Mouse (Mus musculus): Measurements from ENCODE around the gene Pde1c. TPM values are rescaled to one million over a fixed set of nuclear protein-coding genes. Genes with fewer than 3 reads are reported as not detected.

Gene Pde1c
- polyA plus RNA-seq, 1 experiment from 2014 or later: 2.9 TPM

- no peaks in the 10 kb centered on the region for H3K4me1 ChIP-seq
- 83% methylated on average over 5 of the region's 5 CpGs for WGBS
- no peaks in the 10 kb centered on the region for H3K36me3 ChIP-seq (replicated peaks)
- H3K9me3 ChIP-seq: no peaks in the 10 kb centered on the region
- H3K27me3 ChIP-seq (ENCODE audit: poor library complexity, severe bottlenecking): no peaks in the 10 kb centered on the region
- no peak overlapping the region for H3K4me3 ChIP-seq
- no peak for DNase-seq (ENCODE audit: extremely low spot score, low spot score)
- H3K27ac ChIP-seq: no peak overlapping the region
Observed at GRCm38 (mm10) chr6:56540247-56540646, 28.7 kb downstream of the Pde1c start.

DNA sequence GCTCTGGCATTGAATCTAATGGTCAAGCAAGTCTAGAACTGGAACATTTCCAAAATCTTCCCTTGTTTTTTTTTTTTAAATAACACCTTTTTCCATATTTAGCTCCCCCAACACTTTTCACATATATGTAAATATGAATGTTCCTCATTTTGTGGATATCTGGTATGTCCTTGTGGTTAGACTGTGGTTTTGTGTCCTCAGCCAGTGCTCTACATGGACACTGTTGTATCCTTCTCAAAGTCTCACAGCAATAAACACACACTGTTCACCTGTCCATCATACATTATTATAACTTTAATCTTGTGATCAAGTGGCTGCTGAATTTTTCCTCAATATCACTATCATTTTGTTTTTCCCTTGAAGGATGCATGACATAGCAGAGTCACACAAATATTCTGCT lies 34.2 kb downstream of the Pde1c start:
- Histone ChIP-seq H3K4me1 (no peaks in the 10 kb centered on the region), H3K4me3 (no peak overlapping the region), H3K27ac (no peak overlapping the region), H3K27me3 (ENCODE audit: poor library complexity, severe bottlenecking) (no peaks in the 10 kb centered on the region), H3K9me3 (no peaks in the 10 kb centered on the region), H3K36me3 (replicated peaks) (no peaks in the 10 kb centered on the region)
- no peak for DNase-seq (ENCODE audit: extremely low spot score, low spot score)

- Histone ChIP-seq H3K4me3 (no peak overlapping the region), H3K9me3 (no peaks in the 10 kb centered on the region), H3K36me3 (replicated peaks) (no peaks in the 10 kb centered on the region), H3K4me1 (no peaks in the 10 kb centered on the region), H3K27ac (no peak overlapping the region), H3K27me3 (ENCODE audit: poor library complexity, severe bottlenecking) (no peaks in the 10 kb centered on the region)
- no peak for DNase-seq (ENCODE audit: extremely low spot score, low spot score)
- 87% methylated on average over 2 of the region's 2 CpGs for WGBS
Observed at GRCm38 (mm10) chr6:56532257-56532656, 36.6 kb downstream of the Pde1c start.

DNA sequence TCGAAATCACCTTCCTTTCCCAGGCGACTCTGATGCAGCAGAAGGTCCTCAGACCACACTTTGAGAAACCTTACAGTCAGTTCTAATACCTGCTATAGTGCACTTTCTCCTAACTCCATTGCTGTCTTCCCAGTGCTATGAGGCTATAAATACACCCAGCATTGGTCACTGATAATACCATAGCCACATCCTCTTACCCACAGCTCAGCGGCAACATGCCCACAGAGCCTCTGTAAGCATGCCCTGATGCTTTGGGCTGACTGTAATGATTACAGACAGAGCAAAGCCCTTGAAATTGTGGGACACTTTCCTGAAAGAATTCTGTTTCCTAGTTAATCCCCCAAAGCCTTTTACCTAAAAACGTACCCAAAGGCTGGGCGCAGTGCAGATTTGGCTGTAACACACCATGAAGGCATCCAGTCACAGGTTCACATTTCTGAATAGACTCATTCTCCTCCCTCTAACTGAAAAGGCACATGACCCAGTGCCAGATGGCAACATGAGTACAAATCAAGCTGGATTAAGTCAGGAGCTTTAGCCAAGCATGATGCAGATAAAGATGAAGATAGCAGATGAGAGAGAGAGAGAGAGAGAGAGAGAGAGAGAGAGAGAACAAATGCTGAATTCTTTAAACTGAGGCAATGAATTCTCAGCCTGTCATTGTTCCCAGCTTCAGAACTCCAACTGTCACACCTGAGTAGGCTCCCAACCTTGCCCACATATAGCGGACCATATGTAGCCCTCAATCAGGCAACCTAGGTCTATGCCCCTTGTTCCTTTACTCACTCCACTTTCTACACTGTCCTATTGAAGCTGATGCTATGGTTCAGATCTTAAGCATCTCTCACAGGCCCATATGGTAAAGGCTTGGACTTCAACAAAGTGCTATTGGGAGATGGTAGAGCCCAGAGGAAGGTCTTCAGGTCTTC lies 44.7 kb downstream of the Pde1c start:
- H3K27me3 ChIP-seq (ENCODE audit: poor library complexity, severe bottlenecking): no peaks in the 10 kb centered on the region
- 87% methylated on average over 6 of the region's 6 CpGs for WGBS
- H3K9me3 ChIP-seq: no peaks in the 10 kb centered on the region
- no peak overlapping the region for H3K4me3 ChIP-seq
- peaks cover 10% of the 10 kb centered on the region for H3K4me1 ChIP-seq
- no peak overlapping the region for H3K27ac ChIP-seq
- H3K36me3 ChIP-seq (replicated peaks): no peaks in the 10 kb centered on the region
- no peak for DNase-seq (ENCODE audit: extremely low spot score, low spot score)

GRCm38 (mm10) chr6:56489161-56489560 lies 79.7 kb downstream of the Pde1c start:
- no peak for DNase-seq (ENCODE audit: extremely low spot score, low spot score)
- WGBS: 75% methylated on average over 5 of the region's 5 CpGs
- H3K27ac ChIP-seq: no peak overlapping the region
- no peaks in the 10 kb centered on the region for H3K9me3 ChIP-seq
- no peaks in the 10 kb centered on the region for H3K4me1 ChIP-seq
- no peak overlapping the region for H3K4me3 ChIP-seq
- no peaks in the 10 kb centered on the region for H3K27me3 ChIP-seq (ENCODE audit: poor library complexity, severe bottlenecking)
- H3K36me3 ChIP-seq (replicated peaks): no peaks in the 10 kb centered on the region

GRCm38 (mm10) chr6:56485078-56485477 lies 83.8 kb downstream of the Pde1c start:
- WGBS: 84% methylated on average over 3 of the region's 3 CpGs
- Histone ChIP-seq H3K36me3 (replicated peaks) (no peaks in the 10 kb centered on the region), H3K4me3 (no peak overlapping the region), H3K9me3 (no peaks in the 10 kb centered on the region), H3K27ac (no peak overlapping the region), H3K27me3 (ENCODE audit: poor library complexity, severe bottlenecking) (no peaks in the 10 kb centered on the region), H3K4me1 (no peaks in the 10 kb centered on the region)
- no peak for DNase-seq (ENCODE audit: extremely low spot score, low spot score)

DNA sequence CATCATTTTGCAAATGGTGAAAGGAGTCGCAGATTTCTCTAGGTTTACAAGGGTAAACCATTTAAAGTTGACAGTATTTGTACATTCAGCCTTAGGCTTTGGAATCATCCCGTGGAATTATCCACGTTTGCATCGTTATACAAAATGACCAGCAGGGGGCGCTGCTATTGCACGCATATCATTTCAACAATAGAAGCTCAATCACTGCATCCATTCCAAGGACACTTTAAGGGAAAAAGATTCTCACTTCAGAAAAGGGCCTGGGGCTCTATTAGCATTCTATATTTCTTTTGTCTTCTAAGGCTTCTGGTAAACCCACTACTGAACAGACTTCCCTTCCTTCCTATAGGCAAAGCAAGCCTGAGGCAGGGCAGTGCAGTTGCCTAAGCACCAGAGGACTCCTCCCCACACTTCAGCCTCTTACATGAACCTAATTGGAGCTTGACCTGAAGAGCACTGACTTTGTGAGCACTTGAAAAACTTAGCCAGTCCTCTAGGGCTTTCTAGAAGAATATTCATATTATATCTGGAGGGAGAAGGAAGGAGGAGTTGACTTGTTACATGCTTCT lies 87.9 kb downstream of the Pde1c start:
- peak; percentile 63 for DNase-seq (ENCODE audit: extremely low spot score, low spot score)
- Histone ChIP-seq H3K9me3 (no peaks in the 10 kb centered on the region), H3K27ac (no peak overlapping the region), H3K36me3 (replicated peaks) (no peaks in the 10 kb centered on the region), H3K27me3 (ENCODE audit: poor library complexity, severe bottlenecking) (no peaks in the 10 kb centered on the region), H3K4me1 (no peaks in the 10 kb centered on the region), H3K4me3 (no peak overlapping the region)
- WGBS: 3% methylated on average over 6 of the region's 6 CpGs

GRCm38 (mm10) chr6:56476581-56476980 lies 92.3 kb downstream of the Pde1c start:
- peak; percentile 30 for DNase-seq (ENCODE audit: extremely low spot score, low spot score)
- 31% methylated on average over 6 of the region's 6 CpGs for WGBS
- H3K36me3 ChIP-seq (replicated peaks): no peaks in the 10 kb centered on the region

GRCm38 (mm10) chr6:56458098-56458497 lies 110.8 kb downstream of the Pde1c start:
- Histone ChIP-seq H3K36me3 (replicated peaks) (no peaks in the 10 kb centered on the region), H3K4me1 (no peaks in the 10 kb centered on the region), H3K9me3 (no peaks in the 10 kb centered on the region), H3K27me3 (ENCODE audit: poor library complexity, severe bottlenecking) (no peaks in the 10 kb centered on the region), H3K27ac (no peak overlapping the region), H3K4me3 (no peak overlapping the region)
- DNase-seq (ENCODE audit: extremely low spot score, low spot score): no peak
- WGBS: 50% methylated on average over 3 of the region's 3 CpGs

More at GRCm38 (mm10) chr6:56476581-56476980, 92.3 kb downstream of the Pde1c start:
- Histone ChIP-seq H3K4me3 (no peak overlapping the region), H3K9me3 (no peaks in the 10 kb centered on the region), H3K4me1 (no peaks in the 10 kb centered on the region), H3K27ac (no peak overlapping the region), H3K27me3 (ENCODE audit: poor library complexity, severe bottlenecking) (no peaks in the 10 kb centered on the region)

GRCm38 (mm10) chr6:56447917-56448316 lies 121.0 kb downstream of the Pde1c start:
- no peaks in the 10 kb centered on the region for H3K36me3 ChIP-seq (replicated peaks)
- no peak overlapping the region for H3K4me3 ChIP-seq
- H3K27ac ChIP-seq: no peak overlapping the region
- H3K9me3 ChIP-seq: no peaks in the 10 kb centered on the region
- H3K4me1 ChIP-seq: no peaks in the 10 kb centered on the region
- no peak for DNase-seq (ENCODE audit: extremely low spot score, low spot score)
- no peaks in the 10 kb centered on the region for H3K27me3 ChIP-seq (ENCODE audit: poor library complexity, severe bottlenecking)
- 29% methylated on average over 2 of the region's 2 CpGs for WGBS

DNA sequence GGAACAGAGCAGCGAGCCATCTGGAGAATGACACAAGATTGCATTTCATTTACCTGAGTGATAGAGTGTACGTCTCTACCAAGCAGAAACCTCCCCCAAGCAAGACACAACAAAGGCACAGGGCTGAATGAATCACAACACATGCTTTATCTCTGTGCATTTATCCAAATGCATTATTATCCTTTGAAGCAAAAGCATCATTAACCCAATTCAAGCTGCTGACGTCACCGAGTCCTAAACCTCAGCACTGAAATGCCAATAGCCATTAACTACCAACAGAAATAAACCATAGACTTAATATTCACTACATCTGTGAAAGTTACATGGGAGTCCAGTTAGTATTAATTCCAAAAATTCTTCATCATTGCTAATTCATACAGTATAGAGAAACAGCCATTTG lies 127.4 kb downstream of the Pde1c start:
- no peak for DNase-seq (ENCODE audit: extremely low spot score, low spot score)
- H3K4me3 ChIP-seq: no peak overlapping the region
- WGBS: 79% methylated on average over 4 of the region's 4 CpGs

DNA sequence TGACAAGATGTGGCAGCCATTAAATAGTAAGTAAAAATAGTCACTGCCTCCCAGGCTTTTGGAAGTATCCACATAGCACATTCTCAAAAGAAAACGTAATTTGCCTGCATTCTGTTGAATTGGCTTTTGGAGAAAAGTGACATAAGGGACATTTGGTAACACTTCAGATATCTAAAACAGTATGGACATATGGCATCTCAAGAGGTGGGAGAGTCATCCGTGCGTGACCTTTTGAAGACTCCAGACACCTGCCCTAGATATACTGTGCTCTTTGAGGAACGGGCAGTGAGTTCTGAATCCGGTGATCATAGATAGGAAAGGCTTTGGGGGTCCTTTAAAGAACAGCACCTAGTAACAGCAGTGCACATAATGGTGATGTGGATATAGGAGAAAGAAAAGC lies 143.1 kb downstream of the Pde1c start:
- H3K27ac ChIP-seq: no peak overlapping the region
- DNase-seq (ENCODE audit: extremely low spot score, low spot score): no peak
- H3K4me3 ChIP-seq: no peak overlapping the region
- H3K27me3 ChIP-seq (ENCODE audit: poor library complexity, severe bottlenecking): no peaks in the 10 kb centered on the region
- H3K4me1 ChIP-seq: no peaks in the 10 kb centered on the region
- WGBS: 91% methylated on average over 5 of the region's 5 CpGs
- no peaks in the 10 kb centered on the region for H3K9me3 ChIP-seq
- H3K36me3 ChIP-seq (replicated peaks): no peaks in the 10 kb centered on the region

More for the DNA sequence above, 127.4 kb downstream of the Pde1c start:
- Histone ChIP-seq H3K4me1 (no peaks in the 10 kb centered on the region), H3K27ac (no peak overlapping the region), H3K27me3 (ENCODE audit: poor library complexity, severe bottlenecking) (no peaks in the 10 kb centered on the region), H3K9me3 (no peaks in the 10 kb centered on the region), H3K36me3 (replicated peaks) (no peaks in the 10 kb centered on the region)

DNA sequence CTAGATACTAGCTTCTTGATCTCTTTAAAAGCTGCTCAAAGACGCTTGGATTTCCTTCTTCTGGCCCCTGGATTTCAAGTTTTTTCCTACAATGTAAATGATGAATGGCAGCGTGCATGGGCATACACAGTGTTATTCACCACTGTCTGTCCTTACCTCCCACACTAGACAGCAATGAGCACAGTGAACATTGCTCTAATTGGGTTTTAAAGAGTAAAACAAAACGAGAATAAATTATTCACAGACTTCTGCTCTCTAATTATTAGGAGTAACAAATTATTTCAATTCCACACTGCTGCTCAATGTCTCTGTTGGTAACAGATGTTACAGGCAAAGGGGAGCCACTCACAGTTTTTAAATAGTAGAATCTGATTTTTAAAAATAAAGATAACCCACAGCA lies 146.0 kb downstream of the Pde1c start:
- Histone ChIP-seq H3K36me3 (replicated peaks) (no peaks in the 10 kb centered on the region), H3K4me3 (no peak overlapping the region), H3K27ac (no peak overlapping the region), H3K27me3 (ENCODE audit: poor library complexity, severe bottlenecking) (no peaks in the 10 kb centered on the region), H3K4me1 (no peaks in the 10 kb centered on the region), H3K9me3 (no peaks in the 10 kb centered on the region)
- DNase-seq (ENCODE audit: extremely low spot score, low spot score): no peak
- 80% methylated on average over 3 of the region's 3 CpGs for WGBS
